Mouse (Mus musculus): ENCODE measurements around the gene St8sia1. TPM values are rescaled to one million over a fixed set of nuclear protein-coding genes. Genes with fewer than 3 reads are reported as not detected.

Gene St8sia1
- polyA plus RNA-seq, 1 experiment from 2014 or later: 8.4 TPM

- no peak overlapping the region for H3K9ac ChIP-seq (replicated peaks; ENCODE audit: low read length)
- 0 out of 2 replicates have a peak, but pooled peaks cover 2% of the 10 kb centered on the region for H3K4me1 ChIP-seq (ENCODE audit: control insufficient read depth, insufficient read depth, low read length)
- no peaks in the 10 kb centered on the region for H3K27me3 ChIP-seq (ENCODE audit: control insufficient read depth, insufficient read depth, low read length)
- H3K4me2 ChIP-seq (ENCODE audit: low read length): no peak overlapping the region
- no peak overlapping the region for H3K27ac ChIP-seq (replicated peaks; ENCODE audit: low read depth, low read length)
- no peak overlapping the region for H3K4me3 ChIP-seq (replicated peaks; ENCODE audit: low read depth, low read length)
- DNase-seq (peak; percentile 54), ATAC-seq (ENCODE audit: low FRiP score, low TSS enrichment) (no peak)
- 84% methylated on average over 21 of the region's 21 CpGs for WGBS
- H3K36me3 ChIP-seq (ENCODE audit: control insufficient read depth, insufficient read depth, low read length): no peaks in the 10 kb centered on the region
- no peaks in the 10 kb centered on the region for H3K9me3 ChIP-seq (ENCODE audit: control insufficient read depth, low read length)
These were observed 178.1 kb downstream of the St8sia1 start for GRCm38 (mm10) chr6:142786106-142786505.

- H3K4me3 ChIP-seq (replicated peaks; ENCODE audit: low read depth, low read length): no peak overlapping the region
- no peak overlapping the region for H3K27ac ChIP-seq (replicated peaks; ENCODE audit: low read depth, low read length)
- 0 out of 2 replicates have a peak, but pooled peaks cover 2% of the 10 kb centered on the region for H3K4me1 ChIP-seq (ENCODE audit: control insufficient read depth, insufficient read depth, low read length)
- H3K4me2 ChIP-seq (ENCODE audit: low read length): no peak overlapping the region
- H3K9ac ChIP-seq (replicated peaks; ENCODE audit: low read length): no peak overlapping the region
- peak; percentile 61 for DNase-seq
- no peaks in the 10 kb centered on the region for H3K36me3 ChIP-seq (ENCODE audit: control insufficient read depth, insufficient read depth, low read length)
- WGBS: 28% methylated on average over 4 of the region's 4 CpGs
- ATAC-seq (ENCODE audit: low FRiP score, low TSS enrichment): no peak
- no peaks in the 10 kb centered on the region for H3K27me3 ChIP-seq (ENCODE audit: control insufficient read depth, insufficient read depth, low read length)
- H3K9me3 ChIP-seq (ENCODE audit: control insufficient read depth, low read length): no peaks in the 10 kb centered on the region
These were observed 178.9 kb downstream of the St8sia1 start for GRCm38 (mm10) chr6:142785343-142785742.

- H3K36me3 ChIP-seq (ENCODE audit: control insufficient read depth, insufficient read depth, low read length): no peaks in the 10 kb centered on the region
- H3K4me1 ChIP-seq (ENCODE audit: control insufficient read depth, insufficient read depth, low read length): 0 out of 2 replicates have a peak, but pooled peaks cover 2% of the 10 kb centered on the region
- ATAC-seq (ENCODE audit: low FRiP score, low TSS enrichment): no peak
- peak; percentile 40 for DNase-seq
- H3K4me2 ChIP-seq (ENCODE audit: low read length): no peak overlapping the region
- H3K9ac ChIP-seq (replicated peaks; ENCODE audit: low read length): no peak overlapping the region
- 38% methylated on average over 7 of the region's 7 CpGs for WGBS
- no peak overlapping the region for H3K4me3 ChIP-seq (replicated peaks; ENCODE audit: low read depth, low read length)
- H3K9me3 ChIP-seq (ENCODE audit: control insufficient read depth, low read length): no peaks in the 10 kb centered on the region
- no peak overlapping the region for H3K27ac ChIP-seq (replicated peaks; ENCODE audit: low read depth, low read length)
- H3K27me3 ChIP-seq (ENCODE audit: control insufficient read depth, insufficient read depth, low read length): no peaks in the 10 kb centered on the region
These were observed 183.0 kb downstream of the St8sia1 start for GRCm38 (mm10) chr6:142781286-142781685.

DNA sequence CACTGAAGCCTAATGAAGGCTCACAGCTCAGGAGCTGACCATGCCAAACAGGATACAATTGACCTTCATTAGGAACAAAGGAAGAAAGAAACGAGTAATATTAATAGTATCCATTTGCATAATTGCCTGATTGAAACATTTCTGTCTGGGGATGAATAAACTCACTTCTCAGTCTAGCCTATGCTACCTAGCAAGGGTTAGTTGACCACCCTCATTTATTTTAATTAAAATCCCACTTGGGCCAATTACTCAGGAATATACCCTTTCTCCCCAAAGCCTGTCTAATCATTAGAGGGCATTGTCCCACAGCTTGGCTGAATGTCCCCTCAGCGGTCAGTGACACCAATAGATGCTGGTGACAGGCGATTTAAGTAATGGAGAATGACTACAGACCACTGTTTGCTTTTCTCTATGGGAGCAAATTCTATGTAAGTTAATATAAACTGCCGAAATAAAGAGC lies 183.6 kb downstream of the St8sia1 start:
- H3K36me3 ChIP-seq (ENCODE audit: control insufficient read depth, insufficient read depth, low read length): peaks cover 4% of the 10 kb centered on the region; the same call in 1 of the 2 replicates
- no peaks in the 10 kb centered on the region for H3K27me3 ChIP-seq (ENCODE audit: control insufficient read depth, insufficient read depth, low read length)
- H3K9ac ChIP-seq (replicated peaks; ENCODE audit: low read length): no peak overlapping the region
- H3K4me3 ChIP-seq (replicated peaks; ENCODE audit: low read depth, low read length): no peak overlapping the region
- DNase-seq: peak; percentile 35
- peak; percentile 48; the same call in 1 of the 2 replicates for ATAC-seq (ENCODE audit: low FRiP score, low TSS enrichment)
- no peaks in the 10 kb centered on the region for H3K9me3 ChIP-seq (ENCODE audit: control insufficient read depth, low read length)
- H3K4me2 ChIP-seq (ENCODE audit: low read length): no peak overlapping the region
- 47% methylated on average over 4 of the region's 4 CpGs for WGBS
- no peak overlapping the region for H3K27ac ChIP-seq (replicated peaks; ENCODE audit: low read depth, low read length)
- H3K4me1 ChIP-seq (ENCODE audit: control insufficient read depth, insufficient read depth, low read length): 0 out of 2 replicates have a peak, but pooled peaks cover 2% of the 10 kb centered on the region

- DNase-seq (peak; percentile 60), ATAC-seq (ENCODE audit: low FRiP score, low TSS enrichment) (peak; percentile 69)
- Histone ChIP-seq H3K4me3 (replicated peaks; ENCODE audit: low read depth, low read length) (no peak overlapping the region), H3K36me3 (ENCODE audit: control insufficient read depth, insufficient read depth, low read length) (peaks cover 10% of the 10 kb centered on the region), H3K4me2 (ENCODE audit: low read length) (no peak overlapping the region), H3K9ac (replicated peaks; ENCODE audit: low read length) (no peak overlapping the region), H3K27ac (replicated peaks; ENCODE audit: low read depth, low read length) (peak overlapping the region; percentile 47; the same call in 1 of the 2 replicates), H3K9me3 (ENCODE audit: control insufficient read depth, low read length) (no peaks in the 10 kb centered on the region), H3K27me3 (ENCODE audit: control insufficient read depth, insufficient read depth, low read length) (no peaks in the 10 kb centered on the region), H3K4me1 (ENCODE audit: control insufficient read depth, insufficient read depth, low read length) (0 out of 2 replicates have a peak, but pooled peaks cover 2% of the 10 kb centered on the region)
- WGBS: 55% methylated on average over 14 of the region's 14 CpGs
These were observed 184.3 kb downstream of the St8sia1 start for GRCm38 (mm10) chr6:142779812-142780573.

DNA sequence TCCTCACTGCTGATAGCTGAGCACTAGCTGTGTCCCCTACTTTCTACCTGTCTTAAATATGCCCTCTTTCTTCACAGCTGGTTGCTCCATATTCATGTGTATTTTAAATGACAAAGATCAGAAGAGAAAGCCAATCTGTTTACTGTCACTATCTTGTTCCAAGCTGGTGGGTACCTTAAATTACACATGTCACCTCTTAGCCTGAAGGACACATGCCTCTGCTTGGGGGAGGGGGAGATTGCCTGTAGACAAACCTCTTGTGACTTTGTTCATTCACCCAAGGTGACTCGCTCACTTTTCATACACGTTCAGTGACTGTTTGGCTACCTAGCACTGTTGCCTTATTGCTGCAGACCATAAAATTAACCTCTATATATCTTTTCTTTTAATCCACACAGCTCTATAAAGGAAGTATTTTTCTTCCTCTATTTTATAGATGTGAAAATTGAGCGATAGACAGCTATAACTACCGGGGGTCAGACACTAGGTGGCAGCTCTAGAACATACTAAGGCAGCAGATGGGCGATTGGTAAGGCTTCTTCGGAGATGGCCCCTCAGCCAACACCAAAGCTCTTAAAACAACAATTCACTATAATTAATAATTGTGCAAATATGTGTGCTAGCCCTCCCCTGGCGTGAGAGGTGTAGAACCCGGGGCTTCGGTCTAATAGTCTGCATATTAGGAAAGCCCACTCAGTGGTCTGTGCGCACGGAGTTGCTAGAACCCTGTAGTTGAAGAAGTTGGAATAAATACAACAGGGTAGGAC lies 185.0 kb downstream of the St8sia1 start:
- DNase-seq: peak; percentile 86
- WGBS: 48% methylated on average over 11 of the region's 11 CpGs
- Histone ChIP-seq H3K9ac (replicated peaks; ENCODE audit: low read length) (no peak overlapping the region), H3K4me3 (replicated peaks; ENCODE audit: low read depth, low read length) (no peak overlapping the region), H3K27ac (replicated peaks; ENCODE audit: low read depth, low read length) (peak overlapping the region; percentile 47; the same call in 1 of the 2 replicates), H3K9me3 (ENCODE audit: control insufficient read depth, low read length) (no peaks in the 10 kb centered on the region), H3K27me3 (ENCODE audit: control insufficient read depth, insufficient read depth, low read length) (no peaks in the 10 kb centered on the region), H3K4me1 (ENCODE audit: control insufficient read depth, insufficient read depth, low read length) (0 out of 2 replicates have a peak, but pooled peaks cover 2% of the 10 kb centered on the region), H3K36me3 (ENCODE audit: control insufficient read depth, insufficient read depth, low read length) (peaks cover 18% of the 10 kb centered on the region), H3K4me2 (ENCODE audit: low read length) (no peak overlapping the region)
- peak; percentile 54 for ATAC-seq (ENCODE audit: low FRiP score, low TSS enrichment)

DNA sequence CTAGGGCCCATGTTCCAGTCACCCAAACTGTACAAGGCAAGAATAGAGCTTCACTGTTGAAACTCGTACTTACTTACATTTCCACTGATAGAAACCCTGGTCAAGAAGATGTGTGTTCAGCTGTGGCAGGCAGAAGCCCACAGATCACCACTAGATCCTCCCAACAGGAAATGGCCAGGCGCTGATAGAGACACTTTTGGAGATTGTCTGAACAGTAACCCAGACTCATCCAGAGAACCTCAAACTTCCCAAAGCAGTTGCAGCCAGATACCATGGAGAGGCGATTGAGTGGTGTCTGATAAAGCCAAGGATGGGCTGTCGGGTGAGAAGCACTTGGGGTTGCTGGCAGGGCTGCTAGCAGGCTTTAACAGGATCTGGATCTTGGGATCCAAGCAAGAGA lies 187.3 kb downstream of the St8sia1 start:
- Histone ChIP-seq H3K4me1 (ENCODE audit: control insufficient read depth, insufficient read depth, low read length) (0 out of 2 replicates have a peak, but pooled peaks cover 2% of the 10 kb centered on the region), H3K9me3 (ENCODE audit: control insufficient read depth, low read length) (no peaks in the 10 kb centered on the region), H3K4me2 (ENCODE audit: low read length) (no peak overlapping the region), H3K36me3 (ENCODE audit: control insufficient read depth, insufficient read depth, low read length) (peaks cover 41% of the 10 kb centered on the region), H3K27me3 (ENCODE audit: control insufficient read depth, insufficient read depth, low read length) (no peaks in the 10 kb centered on the region), H3K27ac (replicated peaks; ENCODE audit: low read depth, low read length) (no peak overlapping the region), H3K4me3 (replicated peaks; ENCODE audit: low read depth, low read length) (no peak overlapping the region), H3K9ac (replicated peaks; ENCODE audit: low read length) (no peak overlapping the region)
- DNase-seq (no peak), ATAC-seq (ENCODE audit: low FRiP score, low TSS enrichment) (no peak)
- WGBS: 94% methylated on average over 4 of the region's 4 CpGs

GRCm38 (mm10) chr6:142773566-142773965 lies 190.7 kb downstream of the St8sia1 start:
- no peak overlapping the region for H3K4me2 ChIP-seq (ENCODE audit: low read length)
- no peak overlapping the region for H3K9ac ChIP-seq (replicated peaks; ENCODE audit: low read length)
- no peaks in the 10 kb centered on the region for H3K27me3 ChIP-seq (ENCODE audit: control insufficient read depth, insufficient read depth, low read length)
- no peak overlapping the region for H3K27ac ChIP-seq (replicated peaks; ENCODE audit: low read depth, low read length)
- 90% methylated on average over 5 of the region's 5 CpGs for WGBS
- ATAC-seq (ENCODE audit: low FRiP score, low TSS enrichment) (no peak), DNase-seq (no peak)
- H3K4me1 ChIP-seq (ENCODE audit: control insufficient read depth, insufficient read depth, low read length): no peaks in the 10 kb centered on the region
- H3K4me3 ChIP-seq (replicated peaks; ENCODE audit: low read depth, low read length): no peak overlapping the region
- H3K36me3 ChIP-seq (ENCODE audit: control insufficient read depth, insufficient read depth, low read length): peaks cover 73% of the 10 kb centered on the region
- H3K9me3 ChIP-seq (ENCODE audit: control insufficient read depth, low read length): no peaks in the 10 kb centered on the region

Data from midbrain, embryonic 14.5 days (tissue).